8 mouse cellular contexts compared by ENCODE assay signal in the genomic region with DNA sequence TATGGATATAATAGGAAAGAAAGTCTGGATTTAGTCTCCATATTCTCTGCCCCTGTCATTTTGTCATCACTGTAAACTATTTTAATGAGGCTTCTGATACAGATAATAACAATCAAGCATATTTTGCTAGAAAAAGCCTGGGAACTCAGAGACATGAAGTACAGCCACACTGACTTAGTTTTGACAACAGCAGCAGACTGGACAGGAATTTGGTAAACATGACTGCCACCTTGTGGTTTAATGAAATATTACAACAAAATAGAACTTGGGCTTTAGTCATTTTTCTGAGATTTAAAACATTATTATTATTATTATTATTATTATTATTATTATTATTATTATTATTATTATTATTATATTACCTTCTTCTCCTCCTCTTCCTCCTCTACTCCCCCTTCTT.
DNase-seq lines count a peak whose midpoint lies in the region; ATAC-seq and TF ChIP-seq lines count a peak whose summit lies in the region.

No protein-coding gene starts in this region.

- H3K4me1 ChIP-seq in intestine, embryonic 14.5 days (replicated peaks; ENCODE audit: control insufficient read depth, insufficient read depth, low read length): no peaks in the 10 kb centered on the region
- no peaks in the 10 kb centered on the region for H3K4me1 ChIP-seq in intestine, embryonic 16.5 days (ENCODE audit: control insufficient read depth, insufficient read depth, low read length)
- no peaks in the 10 kb centered on the region for H3K4me1 ChIP-seq in CH12.LX (ENCODE audit: control insufficient read depth in 1 of 2, insufficient read depth in 2 of 2)

- no peaks in the 10 kb centered on the region for H3K27me3 ChIP-seq in intestine, embryonic 14.5 days (replicated peaks; ENCODE audit: control insufficient read depth, insufficient read depth, low read length)
- H3K27me3 ChIP-seq in intestine, embryonic 16.5 days (replicated peaks; ENCODE audit: control insufficient read depth, insufficient read depth, low read length): no peaks in the 10 kb centered on the region
- no peaks in the 10 kb centered on the region for H3K27me3 ChIP-seq in CH12.LX (replicated peaks)

- no peak overlapping the region for H3K4me3 ChIP-seq in intestine, embryonic 14.5 days (ENCODE audit: low read depth, low read length)
- no peak overlapping the region for H3K4me3 ChIP-seq in intestine, embryonic 16.5 days (ENCODE audit: low read length)
- no peak overlapping the region for H3K4me3 ChIP-seq in CH12.LX (replicated peaks in 1 of 3; ENCODE audit: low read depth in 2 of 3, low read length in 2 of 3, poor library complexity in 1 of 3)

- peak; percentile 80 for TF ChIP-seq RAD21 in CH12.LX (IDR thresholded peaks at IDR 0.05; ENCODE audit: low read depth, low read length)

- DNase-seq in intestine, embryonic 14.5 days (ENCODE audit: low spot score): no peak
- peak; percentile 43 for DNase-seq in CH12.LX (ENCODE audit: extremely low read depth)
- DNase-seq in brain, adult 2 months (ENCODE audit: low read depth, low spot score): peak; percentile 65
- DNase-seq in induced T-regulatory cell, adult 2 months (ENCODE audit: low read depth): peak; percentile 51
- no peak for DNase-seq in thymus, postnatal 36 days
- no peak for DNase-seq in heart, postnatal 4 days
- no peak for DNase-seq in gastrocnemius, postnatal 10 days

- dilution Hi-C loops in CH12.LX (cut with MboI; ENCODE audit: extremely low pct_ligation_motif_present, extremely low pct_unique_long_range_greater_than_20kb, low sequenced_read_pairs): no loop called here

- no peak overlapping the region for H3K9ac ChIP-seq in intestine, embryonic 14.5 days (ENCODE audit: low read length)
- no peak overlapping the region for H3K9ac ChIP-seq in intestine, embryonic 16.5 days (ENCODE audit: low read depth, low read length)
- no peak overlapping the region for H3K9ac ChIP-seq in CH12.LX (ENCODE audit: insufficient read depth, low read depth)

- H3K4me2 ChIP-seq in intestine, embryonic 14.5 days (ENCODE audit: low read length): no peak overlapping the region
- H3K4me2 ChIP-seq in intestine, embryonic 16.5 days (ENCODE audit: low read depth, low read length): no peak overlapping the region
- no peak overlapping the region for H3K4me2 ChIP-seq in CH12.LX (ENCODE audit: insufficient read depth, low read depth, poor library complexity, severe bottlenecking)

- 0 out of 2 replicates have a peak, but pooled peaks have one; percentile 53 for ATAC-seq in intestine, embryonic 14.5 days (replicated peaks; ENCODE audit: low FRiP score, low TSS enrichment, low read depth)
- ATAC-seq in intestine, embryonic 16.5 days: no peak

- H3K9me3 ChIP-seq in intestine, embryonic 14.5 days (ENCODE audit: control insufficient read depth, low read length): no peaks in the 10 kb centered on the region
- H3K9me3 ChIP-seq in intestine, embryonic 16.5 days (ENCODE audit: control insufficient read depth, low read length): no peaks in the 10 kb centered on the region
- no peaks in the 10 kb centered on the region for H3K9me3 ChIP-seq in CH12.LX (replicated peaks; ENCODE audit: low read length)

- no peak for TF ChIP-seq EP300 in CH12.LX (IDR thresholded peaks at IDR 0.05; ENCODE audit: low read length)

- TF ChIP-seq CTCF in CH12.LX (conservative IDR thresholded peaks at IDR 0.05 in 1 of 2, IDR thresholded peaks at IDR 0.05 in 1 of 2; ENCODE audit: low read depth in 2 of 2, low read length in 2 of 2): peak; percentile 31 to 71; a peak in 2 of 4 replicates

- no peak overlapping the region for H3K27ac ChIP-seq in intestine, embryonic 14.5 days (ENCODE audit: low read depth)
- no peak overlapping the region for H3K27ac ChIP-seq in intestine, embryonic 16.5 days (ENCODE audit: low read length)
- no peak overlapping the region for H3K27ac ChIP-seq in CH12.LX (ENCODE audit: insufficient read depth, low read depth)

- in situ Hi-C loops in CH12.LX (cut with MboI; ENCODE audit: low pct_ligation_motif_present, low pct_unique_long_range_greater_than_20kb, low sequenced_read_pairs): loop anchor here (25.0 kb wide), 3 partner anchors 244 to 469 kb away; a partner anchor contains a TSS

- H3K36me3 ChIP-seq in intestine, embryonic 14.5 days (ENCODE audit: control insufficient read depth, insufficient read depth, low read length): no peaks in the 10 kb centered on the region
- H3K36me3 ChIP-seq in intestine, embryonic 16.5 days (ENCODE audit: control insufficient read depth, insufficient read depth, low read length): no peaks in the 10 kb centered on the region
- no peaks in the 10 kb centered on the region for H3K36me3 ChIP-seq in CH12.LX (replicated peaks in 1 of 2; ENCODE audit: control insufficient read depth in 1 of 2, insufficient read depth in 1 of 2, low read length in 1 of 2)

- H3K79me2 ChIP-seq in CH12.LX (replicated peaks; ENCODE audit: control insufficient read depth, extremely low read depth, insufficient read depth, poor library complexity, severe bottlenecking): no peaks in the 10 kb centered on the region

- no peak for TF ChIP-seq POLR2A in CH12.LX (IDR thresholded peaks at IDR 0.05; ENCODE audit: low read depth, low read length)

TF ChIP-seq in CH12.LX, 34 proteins besides CTCF, POLR2A, EP300 and RAD21:
- TF ChIP-seq TCF12 (IDR thresholded peaks at IDR 0.05; ENCODE audit: low read depth, low read length): no peak
- no peak for TF ChIP-seq MAZ (IDR thresholded peaks at IDR 0.05; ENCODE audit: low read depth, low read length)
- TF ChIP-seq SMC3 (IDR thresholded peaks at IDR 0.05; ENCODE audit: low read depth, low read length): peak; percentile 67
- peak; percentile 19; the same call in 1 of the 2 replicates for TF ChIP-seq ZC3H11A (IDR thresholded peaks at IDR 0.05; ENCODE audit: low read depth, low read length)

Comparison
In these comparisons a context has a peak if more than half of its experiments do, and no peak if none do; other contexts are left out.
1. DNase-seq: peak in CH12.LX (single experiment), brain, adult 2 months (single experiment) and induced T-regulatory cell, adult 2 months (single experiment); none in intestine, embryonic 14.5 days (single experiment), thymus, postnatal 36 days (0 of 2), heart, postnatal 4 days (single experiment) and gastrocnemius, postnatal 10 days (single experiment).